Mouse (Mus musculus) c-Kit-positive CD71-negative TER-119-negative erythroid progenitor cells, embryonic 14.5 days (primary cell): ENCODE results near the gene Rasgef1a.

Experiments used
- DNase-seq: peaks from one replicate; pipeline ENCODE4 v3.0.0-alpha.2; 2013; ENCODE audit warnings: low read depth

Rasgef1a gene

GRCm38 (mm10) chr6:118010756-118011615, at the start of gene Rasgef1a:
TSS of gene Rasgef1a (plus strand) at chr6:118011438.
- no peak for DNase-seq

GRCm38 (mm10) chr6:117963201-117963600, 48.0 kb upstream of the Rasgef1a start:
- DNase-seq = no peak

GRCm38 (mm10) chr6:117966729-117967128, 44.5 kb upstream of the Rasgef1a start:
- DNase-seq = no peak

- DNase-seq = no peak
These were observed 24.1 kb upstream of the Rasgef1a start for GRCm38 (mm10) chr6:117987173-117987572.

- DNase-seq = no peak
These were observed 22.0 kb upstream of the Rasgef1a start for GRCm38 (mm10) chr6:117989209-117989608.

- no peak for DNase-seq
These were observed 20.6 kb upstream of the Rasgef1a start for GRCm38 (mm10) chr6:117990649-117991048.

GRCm38 (mm10) chr6:117991297-117991696, 19.9 kb upstream of the Rasgef1a start:
- DNase-seq = no peak

GRCm38 (mm10) chr6:117991928-117992327, 19.3 kb upstream of the Rasgef1a start:
- DNase-seq = no peak

GRCm38 (mm10) chr6:117995168-117995567, 16.1 kb upstream of the Rasgef1a start:
- DNase-seq = no peak

GRCm38 (mm10) chr6:118001272-118001671, 10.0 kb upstream of the Rasgef1a start:
- peak; percentile 12 for DNase-seq

- peak; percentile 23 for DNase-seq
These were observed 3.9 kb upstream of the Rasgef1a start for GRCm38 (mm10) chr6:118007302-118007701.

- no peak for DNase-seq
These were observed 3.2 kb upstream of the Rasgef1a start for GRCm38 (mm10) chr6:118007843-118008539.

GRCm38 (mm10) chr6:118010256-118010655, 982 bp upstream of the Rasgef1a start:
- DNase-seq = no peak

GRCm38 (mm10) chr6:118011616-118012316, 528 bp downstream of the Rasgef1a start:
- DNase-seq = no peak

- DNase-seq = no peak
These were observed 1.1 kb downstream of the Rasgef1a start for GRCm38 (mm10) chr6:118012317-118012700.

GRCm38 (mm10) chr6:118012987-118013866, 2.0 kb downstream of the Rasgef1a start:
- no peak for DNase-seq

GRCm38 (mm10) chr6:118014881-118015280, 3.6 kb downstream of the Rasgef1a start:
- no peak for DNase-seq

GRCm38 (mm10) chr6:118015971-118016370, 4.7 kb downstream of the Rasgef1a start:
- no peak for DNase-seq

- no peak for DNase-seq
These were observed 7.4 kb downstream of the Rasgef1a start for GRCm38 (mm10) chr6:118018666-118019065.

- DNase-seq = no peak
These were observed 8.3 kb downstream of the Rasgef1a start for GRCm38 (mm10) chr6:118019569-118019968.

- no peak for DNase-seq
These were observed 11.8 kb downstream of the Rasgef1a start for GRCm38 (mm10) chr6:118022898-118023635.
